Mouse (Mus musculus): ENCODE results near the gene Zc4h2.
A peak's percentile ranks its signal among the peaks of the same experiment; 100 is the strongest.

The Zc4h2 gene

GRCm38 (mm10) chrX:95657804-95658599 lies at the start of gene Zc4h2:
Gene Zc4h2 (minus strand): TSS chrX:95658509.
- peak; percentile 62 for DNase-seq (ENCODE audit: low read depth, low spot score)

- DNase-seq (ENCODE audit: low read depth, low spot score) = peak; percentile 5
These were observed 28.8 kb upstream of the Zc4h2 start for GRCm38 (mm10) chrX:95687119-95687518.

- no peak for DNase-seq (ENCODE audit: low read depth, low spot score)
These were observed 23.9 kb upstream of the Zc4h2 start for GRCm38 (mm10) chrX:95682206-95682605.

GRCm38 (mm10) chrX:95658600-95659084 lies 333 bp upstream of the Zc4h2 start:
- no peak for DNase-seq (ENCODE audit: low read depth, low spot score)

- DNase-seq (ENCODE audit: low read depth, low spot score) = no peak
These were observed 57.7 kb downstream of the Zc4h2 start for GRCm38 (mm10) chrX:95600609-95601008.
